Comparison of ENCODE assay signal across 21 mouse cellular contexts in genomic region chr1:90696000-90696399, GRCm38 (mm10).
DNase-seq lines count a peak whose midpoint lies in the region; TF ChIP-seq lines count a peak whose summit lies in the region.
"Had no signal": no experiment of that assay in that cellular context is flagged by ENCODE, and none has a peak within 500 bp of the region (broad histone marks: within the 10 kb centered on the region; RNA-seq: fewer than 3 reads in every experiment).

No protein-coding gene starts in this region.

- peaks cover 16% of the 10 kb centered on the region for H3K4me1 ChIP-seq in thymus, adult 2 months (replicated peaks; ENCODE audit: control insufficient read depth, insufficient read depth, low read length)
- H3K4me1 ChIP-seq: forebrain, embryonic 10.5 days; hindbrain, embryonic 12.5 days; intestine, embryonic 15.5 days had no signal

- WGBS in thymus, adult 2 months, result 96% methylated on average over 1 of the region's 1 CpGs

- TF ChIP-seq CTCF in gastrocnemius, adult 2 months (IDR thresholded peaks at IDR 0.05), result no peak
- no peak for TF ChIP-seq CTCF in thymus, adult 2 months (IDR thresholded peaks at IDR 0.05; ENCODE audit: borderline replicate concordance, control insufficient read depth, extremely low read depth, insufficient read depth, low read length, poor library complexity)

- TF ChIP-seq POLR2A in thymus, adult 2 months (IDR thresholded peaks at IDR 0.05; ENCODE audit: control insufficient read depth, extremely low read depth, insufficient read depth, low read length, poor library complexity), result no peak

- H3K36me3 ChIP-seq in thymus, adult 2 months (ENCODE audit: control insufficient read depth, insufficient read depth, low read length), result no peaks in the 10 kb centered on the region
- H3K36me3 ChIP-seq: embryonic facial prominence, embryonic 15.5 days; forebrain, embryonic 10.5 days; G1E; heart, embryonic 12.5 days; hindbrain, embryonic 12.5 days; intestine, embryonic 15.5 days had no signal

- H3K27me3 ChIP-seq in thymus, adult 2 months (ENCODE audit: control insufficient read depth, insufficient read depth, low read length), result no peaks in the 10 kb centered on the region
- H3K27me3 ChIP-seq: embryonic facial prominence, embryonic 15.5 days; heart, embryonic 12.5 days; hindbrain, embryonic 12.5 days; intestine, embryonic 15.5 days had no signal

- peak; percentile 6 for DNase-seq in adrenal gland, adult 8-10 months
- DNase-seq in adrenal gland, adult 18-20 months (ENCODE audit: low spot score in 2 of 2), result no peak
- peak; percentile 51 for DNase-seq in gastrocnemius, adult 2 months
- DNase-seq in gastrocnemius, postnatal 25 days, result no peak
- no peak for DNase-seq in thymus, adult 2 months
- no peak for DNase-seq in thymus, postnatal 36 days
- DNase-seq in adipocyte (ENCODE audit: low spot score), result peak; percentile 50
- DNase-seq: B cell, adult 2 months; cerebellum, adult 11 months; cerebellum, adult 8-10 months; embryo, embryonic 11 days; heart, postnatal 4 days; kidney, adult 18-20 months had no signal

- intact Hi-C loops in gastrocnemius, adult 2 months (cut with DNase I), result no loop called here

- peak overlapping the region; percentile 73 for H3K27ac ChIP-seq in gastrocnemius, adult 2 months
- peak overlapping the region; percentile 89; the same call in 1 of the 2 replicates for H3K27ac ChIP-seq in thymus, adult 2 months (ENCODE audit: control insufficient read depth, insufficient read depth, low read length)
- H3K27ac ChIP-seq: embryonic facial prominence, embryonic 15.5 days; forebrain, embryonic 10.5 days; hindbrain, embryonic 12.5 days; intestine, embryonic 15.5 days had no signal

- H3K4me3 ChIP-seq in gastrocnemius, adult 2 months, result no peak overlapping the region
- H3K4me3 ChIP-seq in thymus, adult 2 months (ENCODE audit: control insufficient read depth, insufficient read depth, low read length), result no peak overlapping the region
- H3K4me3 ChIP-seq: embryonic facial prominence, embryonic 15.5 days; erythroblast, embryonic 14.5 days; forebrain, embryonic 10.5 days; heart, adult 2 months; heart, embryonic 12.5 days; hindbrain, embryonic 12.5 days; intestine, embryonic 15.5 days had no signal

Comparison
In these comparisons a context has a peak if more than half of its experiments do, and no peak if none do; other contexts are left out.
1. DNase-seq: peak in adrenal gland, adult 8-10 months (single experiment), gastrocnemius, adult 2 months (single experiment) and adipocyte (single experiment); none in adrenal gland, adult 18-20 months (0 of 2), gastrocnemius, postnatal 25 days (single experiment), thymus, adult 2 months (single experiment) and thymus, postnatal 36 days (0 of 2).